Mouse (Mus musculus) layer of hippocampus, adult 9-11 months (tissue): ENCODE results near the gene Syne3.

Source experiments
- DNase-seq: peaks from one replicate; pipeline ENCODE4 v3.0.0; 2022

Syne3 gene

GRCm38 (mm10) chr12:104998541-104998940 is 11.1 kb downstream of the Syne3 start:
- DNase-seq = no peak

- no peak for DNase-seq
Measured at GRCm38 (mm10) chr12:104997641-104998293, 11.8 kb downstream of the Syne3 start.

GRCm38 (mm10) chr12:104997159-104997558 is 12.4 kb downstream of the Syne3 start:
- DNase-seq = no peak

- DNase-seq = no peak
Measured at GRCm38 (mm10) chr12:104996012-104996728, 13.4 kb downstream of the Syne3 start.

GRCm38 (mm10) chr12:104995259-104995876 is 14.2 kb downstream of the Syne3 start:
- DNase-seq = no peak

GRCm38 (mm10) chr12:104992838-104993237 is 16.8 kb downstream of the Syne3 start:
- DNase-seq = no peak

- no peak for DNase-seq
Measured at GRCm38 (mm10) chr12:104992123-104992741, 17.4 kb downstream of the Syne3 start.

- no peak for DNase-seq
Measured at GRCm38 (mm10) chr12:104990741-104991454, 18.7 kb downstream of the Syne3 start.

GRCm38 (mm10) chr12:104987936-104988335 is 21.7 kb downstream of the Syne3 start:
- no peak for DNase-seq

GRCm38 (mm10) chr12:104986781-104987180 is 22.8 kb downstream of the Syne3 start:
- DNase-seq = no peak

- no peak for DNase-seq
Measured at GRCm38 (mm10) chr12:104986001-104986400, 23.6 kb downstream of the Syne3 start.

- no peak for DNase-seq
Measured at GRCm38 (mm10) chr12:104985088-104985487, 24.5 kb downstream of the Syne3 start.

GRCm38 (mm10) chr12:104983476-104983875 is 26.1 kb downstream of the Syne3 start:
- no peak for DNase-seq

- no peak for DNase-seq
Measured at GRCm38 (mm10) chr12:104978943-104979723, 30.5 kb downstream of the Syne3 start.

- peak; percentile 55 for DNase-seq
Measured at GRCm38 (mm10) chr12:104978420-104978819, 31.2 kb downstream of the Syne3 start.

- DNase-seq = no peak
Measured at GRCm38 (mm10) chr12:104976903-104977302, 32.7 kb downstream of the Syne3 start.

GRCm38 (mm10) chr12:104976331-104976817 is 33.2 kb downstream of the Syne3 start:
- DNase-seq = no peak

GRCm38 (mm10) chr12:104972860-104973259 is 36.7 kb downstream of the Syne3 start:
- no peak for DNase-seq

GRCm38 (mm10) chr12:104969618-104970017 is 40.0 kb downstream of the Syne3 start:
- no peak for DNase-seq

GRCm38 (mm10) chr12:104969177-104969576 is 40.4 kb downstream of the Syne3 start:
- DNase-seq = no peak

GRCm38 (mm10) chr12:104964953-104965911 is 44.4 kb downstream of the Syne3 start:
- peak; percentile 41 for DNase-seq
